Mouse (Mus musculus): Measurements from ENCODE around the gene Olfr157. TPM values are rescaled to one million over a fixed set of nuclear protein-coding genes. Genes with fewer than 3 reads are reported as not detected.

Gene Olfr157
- not detected in 2 replicates for polyA plus RNA-seq (2014; fragmentation: Nextera tagmentation; extraction: Ambion mirVana)

DNA sequence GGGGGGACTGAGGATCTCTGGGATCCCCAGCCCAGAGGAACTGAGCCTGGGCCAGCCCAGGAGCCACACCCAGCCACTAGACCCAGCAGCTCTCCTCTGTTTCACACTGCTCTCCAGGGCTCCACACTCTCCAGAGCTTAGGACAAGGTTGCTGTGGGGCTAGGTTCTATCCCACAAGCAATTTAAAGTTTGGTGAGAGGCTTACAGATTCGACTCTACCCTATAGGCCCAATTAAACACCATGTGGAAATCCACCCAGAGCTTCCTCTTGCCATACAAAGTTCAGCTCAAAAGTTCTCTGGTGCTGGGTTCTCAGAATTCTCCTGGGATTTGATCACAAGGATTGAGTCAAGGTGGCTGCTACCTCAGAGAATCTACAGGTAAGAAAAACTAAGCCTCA, at the start of gene Olfr157:
Gene Olfr157, minus strand, starts transcription at position 101 of the 400 bp plus-strand sequence.
- 74% methylated on average over 1 of the region's 1 CpGs for WGBS
- Histone ChIP-seq H3K4me1 (ENCODE audit: control insufficient read depth in 2 of 2, insufficient read depth in 2 of 2, low read length in 2 of 2) (peaks cover 0 to 4% of the 10 kb centered on the region in 2 experiments; a peak in 1 of 4 replicates), H3K4me3 (ENCODE audit: control insufficient read depth in 1 of 2, insufficient read depth in 1 of 2, low read depth in 1 of 2, low read length in 2 of 2) (no peak within 1 kb of the TSS), H3K4me2 (ENCODE audit: low read length) (no peak within 1 kb of the TSS), H3K36me3 (ENCODE audit: control insufficient read depth, insufficient read depth, low read length) (no peaks in the 10 kb centered on the region), H3K27me3 (ENCODE audit: control insufficient read depth, insufficient read depth, low read length) (no peaks in the 10 kb centered on the region), H3K9me3 (ENCODE audit: control insufficient read depth, low read length) (peaks cover 8% of the 10 kb centered on the region; the same call in 1 of the 2 replicates), H3K27ac (replicated peaks in 1 of 2; ENCODE audit: control insufficient read depth in 1 of 2, insufficient read depth in 1 of 2, low read depth in 2 of 2, low read length in 2 of 2) (no peak within 1 kb of the TSS), H3K9ac (ENCODE audit: low read length) (no peak within 1 kb of the TSS)
- no peak for ATAC-seq (ENCODE audit: insufficient number of reproducible peaks, insufficient read depth, low FRiP score, low read depth)

DNA sequence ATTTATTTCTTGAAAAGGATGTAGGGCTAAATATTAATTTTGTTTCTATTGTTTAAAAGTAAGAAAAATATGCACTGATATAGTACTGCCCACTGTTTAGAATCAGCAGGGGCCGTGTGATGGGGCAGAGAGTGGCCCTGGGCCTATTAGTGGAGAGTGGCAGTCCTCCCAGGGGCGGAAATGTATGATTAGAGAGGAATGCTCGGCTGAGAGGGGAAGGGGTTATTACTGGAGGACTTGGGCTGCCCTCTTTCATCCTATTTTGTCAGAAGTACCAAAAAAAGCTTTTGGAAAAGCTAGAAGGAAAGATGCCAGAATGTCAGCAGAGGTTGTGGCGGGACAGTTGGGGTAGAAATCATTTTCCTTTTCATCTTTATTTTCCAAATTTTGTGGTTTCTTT, 44.2 kb upstream of the Olfr157 start:
- Histone ChIP-seq H3K4me2 (ENCODE audit: low read length) (peak overlapping the region; percentile 18), H3K4me3 (ENCODE audit: control insufficient read depth in 1 of 2, insufficient read depth in 1 of 2, low read depth in 1 of 2, low read length in 2 of 2) (no peak overlapping the region), H3K27ac (replicated peaks in 1 of 2; ENCODE audit: control insufficient read depth in 1 of 2, insufficient read depth in 1 of 2, low read depth in 2 of 2, low read length in 2 of 2) (peak overlapping the region; percentile 24 to 86), H3K9me3 (ENCODE audit: control insufficient read depth, low read length) (no peaks in the 10 kb centered on the region), H3K27me3 (ENCODE audit: control insufficient read depth, insufficient read depth, low read length) (no peaks in the 10 kb centered on the region), H3K9ac (ENCODE audit: low read length) (no peak overlapping the region), H3K36me3 (ENCODE audit: control insufficient read depth, insufficient read depth, low read length) (no peaks in the 10 kb centered on the region), H3K4me1 (ENCODE audit: control insufficient read depth in 2 of 2, insufficient read depth in 2 of 2, low read length in 2 of 2) (peaks cover 16 to 33% of the 10 kb centered on the region in 2 experiments)
- ATAC-seq (ENCODE audit: insufficient number of reproducible peaks, insufficient read depth, low FRiP score, low read depth) = no peak
- 15% methylated on average over 4 of the region's 4 CpGs for WGBS

DNA sequence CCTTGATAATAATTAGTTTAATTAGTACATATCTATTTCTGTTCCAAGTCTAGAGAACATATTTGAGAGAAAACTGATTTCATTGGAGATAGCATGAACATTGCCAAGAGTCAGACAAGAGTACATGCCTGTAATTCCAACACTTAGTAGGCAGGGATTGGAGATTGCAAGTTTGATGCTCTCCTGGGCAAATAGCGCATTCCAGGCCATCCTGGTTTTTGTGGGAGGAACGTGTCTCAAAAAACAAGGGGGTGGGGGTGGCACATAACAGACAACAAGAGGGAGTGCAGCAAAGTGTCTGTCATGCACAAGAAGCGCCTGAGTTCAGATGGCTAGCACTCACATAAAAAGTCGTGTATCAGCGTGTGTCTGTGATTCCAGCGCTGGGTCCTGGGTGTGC, 39.6 kb upstream of the Olfr157 start:
- H3K27me3 ChIP-seq (ENCODE audit: control insufficient read depth, insufficient read depth, low read length) = no peaks in the 10 kb centered on the region
- no peak overlapping the region for H3K4me2 ChIP-seq (ENCODE audit: low read length)
- no peaks in the 10 kb centered on the region for H3K9me3 ChIP-seq (ENCODE audit: control insufficient read depth, low read length)
- no peak overlapping the region for H3K4me3 ChIP-seq (ENCODE audit: control insufficient read depth in 1 of 2, insufficient read depth in 1 of 2, low read depth in 1 of 2, low read length in 2 of 2)
- 48% methylated on average over 6 of the region's 6 CpGs for WGBS
- no peaks in the 10 kb centered on the region for H3K36me3 ChIP-seq (ENCODE audit: control insufficient read depth, insufficient read depth, low read length)
- H3K9ac ChIP-seq (ENCODE audit: low read length) = no peak overlapping the region
- no peak overlapping the region; a peak in 1 of 4 replicates for H3K27ac ChIP-seq (replicated peaks in 1 of 2; ENCODE audit: control insufficient read depth in 1 of 2, insufficient read depth in 1 of 2, low read depth in 2 of 2, low read length in 2 of 2)
- H3K4me1 ChIP-seq (ENCODE audit: control insufficient read depth in 2 of 2, insufficient read depth in 2 of 2, low read length in 2 of 2) = peaks cover 13 to 38% of the 10 kb centered on the region in 2 experiments
- ATAC-seq (ENCODE audit: insufficient number of reproducible peaks, insufficient read depth, low FRiP score, low read depth) = no peak

DNA sequence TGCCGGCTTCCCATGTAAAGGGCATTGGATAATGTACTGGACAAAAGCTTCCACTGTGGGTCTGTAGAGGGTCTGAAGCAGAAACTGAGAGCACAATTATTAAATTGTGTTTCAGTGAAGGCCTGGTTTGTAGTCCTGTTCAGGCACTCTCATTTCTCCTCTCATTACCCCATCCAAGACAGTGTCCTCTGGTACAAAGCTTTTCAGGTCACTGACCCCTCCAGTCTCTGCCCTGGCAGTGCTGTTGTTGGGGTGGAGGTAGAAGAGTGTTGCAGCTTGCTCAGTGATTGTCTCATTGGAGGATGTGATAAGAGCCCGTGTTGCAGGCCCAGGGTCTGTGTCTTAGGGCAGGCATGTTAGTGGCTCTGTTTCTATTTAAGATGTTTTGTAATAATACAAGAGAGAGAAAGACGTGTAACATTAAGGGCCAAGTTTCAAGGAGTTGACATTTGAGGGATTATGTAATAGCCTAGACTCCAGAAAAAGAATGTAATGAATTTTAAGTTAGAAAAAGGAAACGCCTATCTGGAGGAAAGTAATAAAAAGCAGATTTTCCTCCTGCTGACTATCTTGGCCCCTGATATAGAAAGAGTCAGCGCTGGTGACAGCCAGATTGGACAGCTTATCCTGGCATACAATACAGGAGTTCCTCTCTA, 38.2 kb upstream of the Olfr157 start:
- no peak overlapping the region; the same call in 1 of the 2 replicates for H3K4me2 ChIP-seq (ENCODE audit: low read length)
- no peak for ATAC-seq (ENCODE audit: insufficient number of reproducible peaks, insufficient read depth, low FRiP score, low read depth)
- H3K27ac ChIP-seq (replicated peaks in 1 of 2; ENCODE audit: control insufficient read depth in 1 of 2, insufficient read depth in 1 of 2, low read depth in 2 of 2, low read length in 2 of 2) = peak overlapping the region; percentile 39
- no peaks in the 10 kb centered on the region for H3K36me3 ChIP-seq (ENCODE audit: control insufficient read depth, insufficient read depth, low read length)
- H3K9me3 ChIP-seq (ENCODE audit: control insufficient read depth, low read length) = no peaks in the 10 kb centered on the region
- WGBS = 20% methylated on average over 5 of the region's 5 CpGs
- H3K9ac ChIP-seq (ENCODE audit: low read length) = no peak overlapping the region
- H3K27me3 ChIP-seq (ENCODE audit: control insufficient read depth, insufficient read depth, low read length) = no peaks in the 10 kb centered on the region
- H3K4me3 ChIP-seq (ENCODE audit: control insufficient read depth in 1 of 2, insufficient read depth in 1 of 2, low read depth in 1 of 2, low read length in 2 of 2) = no peak overlapping the region
- peaks cover 8 to 26% of the 10 kb centered on the region in 2 experiments for H3K4me1 ChIP-seq (ENCODE audit: control insufficient read depth in 2 of 2, insufficient read depth in 2 of 2, low read length in 2 of 2)

DNA sequence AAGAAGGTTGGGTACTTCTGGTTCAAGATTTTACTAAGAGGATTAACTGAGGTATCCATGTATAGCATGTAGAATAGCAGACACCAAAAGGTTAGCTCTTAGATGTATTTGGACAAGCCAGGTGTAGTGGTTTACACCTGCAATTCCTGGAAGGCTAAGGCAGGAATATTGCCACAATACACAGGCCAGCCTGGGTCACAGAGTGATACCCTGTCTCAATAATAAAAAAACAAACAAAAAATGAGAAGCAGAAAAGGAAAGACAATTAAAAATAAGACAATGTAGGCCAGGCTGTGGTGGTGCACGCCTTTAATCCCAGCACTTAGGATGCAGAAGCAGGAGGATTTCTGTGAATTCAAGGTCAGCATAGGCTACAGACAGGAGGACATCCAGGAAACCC, 37.2 kb upstream of the Olfr157 start:
- H3K9me3 ChIP-seq (ENCODE audit: control insufficient read depth, low read length) = no peaks in the 10 kb centered on the region
- no peaks in the 10 kb centered on the region for H3K27me3 ChIP-seq (ENCODE audit: control insufficient read depth, insufficient read depth, low read length)
- H3K36me3 ChIP-seq (ENCODE audit: control insufficient read depth, insufficient read depth, low read length) = no peaks in the 10 kb centered on the region
- WGBS = 95% methylated on average over 1 of the region's 1 CpGs
- H3K27ac ChIP-seq (replicated peaks in 1 of 2; ENCODE audit: control insufficient read depth in 1 of 2, insufficient read depth in 1 of 2, low read depth in 2 of 2, low read length in 2 of 2) = no peak overlapping the region
- H3K4me1 ChIP-seq (ENCODE audit: control insufficient read depth in 2 of 2, insufficient read depth in 2 of 2, low read length in 2 of 2) = peaks cover 8 to 25% of the 10 kb centered on the region in 2 experiments
- H3K9ac ChIP-seq (ENCODE audit: low read length) = no peak overlapping the region
- H3K4me3 ChIP-seq (ENCODE audit: control insufficient read depth in 1 of 2, insufficient read depth in 1 of 2, low read depth in 1 of 2, low read length in 2 of 2) = no peak overlapping the region
- no peak overlapping the region for H3K4me2 ChIP-seq (ENCODE audit: low read length)
- ATAC-seq (ENCODE audit: insufficient number of reproducible peaks, insufficient read depth, low FRiP score, low read depth) = no peak

DNA sequence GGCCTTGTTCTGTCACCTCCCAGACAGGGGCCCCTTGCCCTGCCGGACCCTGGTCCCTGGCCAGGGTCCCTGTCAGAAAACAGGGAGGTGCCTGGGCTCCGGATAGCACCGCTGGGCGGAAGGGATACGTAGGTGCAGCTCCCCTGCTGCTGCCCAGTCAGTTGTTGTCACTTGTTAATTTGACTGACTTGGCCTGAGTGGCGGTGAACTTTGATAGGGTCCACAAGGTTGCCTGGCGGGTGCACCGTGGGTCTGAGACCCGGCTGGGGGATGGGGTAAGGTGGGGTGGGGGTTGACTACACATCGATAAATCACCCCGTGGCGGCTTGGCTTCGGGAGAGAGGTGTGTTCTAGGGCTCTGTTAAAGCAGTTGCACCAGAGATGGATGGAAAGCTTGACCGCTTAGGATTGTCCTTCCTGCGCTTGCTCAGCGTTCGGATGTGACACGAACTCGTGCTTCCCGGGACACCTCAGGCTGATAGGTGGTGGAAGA, 36.0 kb upstream of the Olfr157 start:
- Histone ChIP-seq H3K4me3 (ENCODE audit: control insufficient read depth in 1 of 2, insufficient read depth in 1 of 2, low read depth in 1 of 2, low read length in 2 of 2) (peak overlapping the region; percentile 88 to 93), H3K9me3 (ENCODE audit: control insufficient read depth, low read length) (no peaks in the 10 kb centered on the region), H3K27me3 (ENCODE audit: control insufficient read depth, insufficient read depth, low read length) (no peaks in the 10 kb centered on the region), H3K9ac (ENCODE audit: low read length) (peak overlapping the region; percentile 84), H3K36me3 (ENCODE audit: control insufficient read depth, insufficient read depth, low read length) (no peaks in the 10 kb centered on the region), H3K27ac (replicated peaks in 1 of 2; ENCODE audit: control insufficient read depth in 1 of 2, insufficient read depth in 1 of 2, low read depth in 2 of 2, low read length in 2 of 2) (peak overlapping the region; percentile 18 to 59; a peak in 2 of 4 replicates), H3K4me1 (ENCODE audit: control insufficient read depth in 2 of 2, insufficient read depth in 2 of 2, low read length in 2 of 2) (peaks cover 8 to 25% of the 10 kb centered on the region in 2 experiments), H3K4me2 (ENCODE audit: low read length) (peak overlapping the region; percentile 93)
- WGBS = under 1% methylated on average over 20 of the region's 20 CpGs
- ATAC-seq (ENCODE audit: insufficient number of reproducible peaks, insufficient read depth, low FRiP score, low read depth) = peak; percentile 51

DNA sequence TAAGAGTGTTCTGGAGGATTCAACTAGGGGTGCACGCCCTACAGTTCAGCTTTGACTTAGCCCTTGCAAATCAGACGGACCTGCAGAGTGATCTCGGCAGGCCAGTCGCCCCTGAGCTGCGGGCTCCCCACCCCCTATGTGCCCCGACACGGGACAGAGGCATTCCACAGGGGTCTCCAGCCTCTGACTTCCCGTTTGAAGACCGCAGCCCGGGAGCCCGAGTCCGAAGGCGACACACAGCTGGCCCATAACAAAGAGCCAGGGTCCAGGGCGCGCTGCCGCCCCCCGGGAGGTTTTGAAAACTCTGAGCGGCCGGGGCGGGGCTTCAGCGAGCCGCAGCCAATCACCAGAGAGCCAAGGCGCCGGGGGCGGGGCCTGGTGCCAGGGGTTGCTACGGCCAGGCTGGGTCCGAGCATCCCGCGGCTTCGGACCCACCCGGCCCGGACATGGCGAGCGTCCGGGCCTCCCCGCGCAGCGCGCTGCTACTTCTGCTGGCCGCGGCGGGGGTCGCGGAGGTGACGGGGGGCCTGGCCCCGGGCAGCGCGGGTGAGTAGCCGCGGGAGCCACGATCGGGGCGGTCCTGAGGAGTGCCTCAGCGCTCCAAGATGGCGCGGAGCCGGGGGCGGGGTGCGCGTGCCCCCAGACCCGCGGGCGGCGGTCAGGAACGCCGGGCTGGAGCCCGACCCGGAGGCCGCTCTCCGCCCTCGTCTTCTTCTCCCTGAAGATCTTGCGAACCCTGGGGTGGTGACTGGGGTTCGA, 35.3 kb upstream of the Olfr157 start, which contains the start of gene Reck:
Gene Reck, plus strand, starts transcription at position 371 of the 759 bp plus-strand sequence.
- peak within 1 kb of the TSS; percentile 84 for H3K9ac ChIP-seq (ENCODE audit: low read length)
- peaks cover 8 to 25% of the 10 kb centered on the region in 2 experiments for H3K4me1 ChIP-seq (ENCODE audit: control insufficient read depth in 2 of 2, insufficient read depth in 2 of 2, low read length in 2 of 2)
- no peaks in the 10 kb centered on the region for H3K27me3 ChIP-seq (ENCODE audit: control insufficient read depth, insufficient read depth, low read length)
- ATAC-seq (ENCODE audit: insufficient number of reproducible peaks, insufficient read depth, low FRiP score, low read depth) = peak; percentile 89
- H3K27ac ChIP-seq (replicated peaks in 1 of 2; ENCODE audit: control insufficient read depth in 1 of 2, insufficient read depth in 1 of 2, low read depth in 2 of 2, low read length in 2 of 2) = peak within 1 kb of the TSS; percentile 18 to 59; a peak in 2 of 4 replicates
- H3K4me2 ChIP-seq (ENCODE audit: low read length) = peak within 1 kb of the TSS; percentile 93
- WGBS = under 1% methylated on average over 57 of the region's 73 CpGs
- H3K9me3 ChIP-seq (ENCODE audit: control insufficient read depth, low read length) = no peaks in the 10 kb centered on the region
- no peaks in the 10 kb centered on the region for H3K36me3 ChIP-seq (ENCODE audit: control insufficient read depth, insufficient read depth, low read length)
- peak within 1 kb of the TSS; percentile 88 to 93 for H3K4me3 ChIP-seq (ENCODE audit: control insufficient read depth in 1 of 2, insufficient read depth in 1 of 2, low read depth in 1 of 2, low read length in 2 of 2)
